Comparison of ENCODE assay signal across 8 mouse cellular contexts in genomic region chr8:120071684-120072083, GRCm38 (mm10). TPM values are rescaled to one million over a fixed set of nuclear protein-coding genes. Genes with fewer than 3 reads are reported as not detected.
DNase-seq lines count a peak whose midpoint lies in the region; ATAC-seq and TF ChIP-seq lines count a peak whose summit lies in the region.

No protein-coding gene starts in this region.

- peak; percentile 71; the same call in 1 of the 2 replicates for ATAC-seq in embryonic facial prominence, embryonic 13.5 days (ENCODE audit: insufficient number of reproducible peaks, insufficient read depth, low FRiP score, low TSS enrichment, low read depth)
- ATAC-seq in kidney, embryonic 14.5 days (ENCODE audit: low FRiP score, low TSS enrichment) = peak; percentile 72; the same call in 1 of the 2 replicates
- peak; percentile 73 for ATAC-seq in limb, embryonic 13.5 days (ENCODE audit: low FRiP score, low read depth)
- peak; percentile 66; the same call in 1 of the 2 replicates for ATAC-seq in midbrain, postnatal 0 days (ENCODE audit: low FRiP score)

- peaks cover 6% of the 10 kb centered on the region for H3K27me3 ChIP-seq in C2C12 (ENCODE audit: control insufficient read depth, insufficient read depth, insufficient read length)
- H3K27me3 ChIP-seq in embryonic facial prominence, embryonic 13.5 days = no peaks in the 10 kb centered on the region
- no peaks in the 10 kb centered on the region for H3K27me3 ChIP-seq in kidney, embryonic 14.5 days (ENCODE audit: control insufficient read depth, insufficient read depth, low read length)
- H3K27me3 ChIP-seq in limb, embryonic 13.5 days = no peaks in the 10 kb centered on the region
- H3K27me3 ChIP-seq in midbrain, postnatal 0 days (ENCODE audit: insufficient read depth, low read length) = no peaks in the 10 kb centered on the region

- no peaks in the 10 kb centered on the region for H3K9me3 ChIP-seq in embryonic facial prominence, embryonic 13.5 days
- no peaks in the 10 kb centered on the region for H3K9me3 ChIP-seq in kidney, embryonic 14.5 days (ENCODE audit: control insufficient read depth, low read length)
- no peaks in the 10 kb centered on the region for H3K9me3 ChIP-seq in limb, embryonic 13.5 days
- no peaks in the 10 kb centered on the region for H3K9me3 ChIP-seq in midbrain, postnatal 0 days (ENCODE audit: low read length)

- H3K4me1 ChIP-seq in bone marrow, adult 2 months (ENCODE audit: control insufficient read depth, insufficient read depth, low read length) = no peaks in the 10 kb centered on the region; the same call in 1 of the 2 replicates
- H3K4me1 ChIP-seq in embryonic facial prominence, embryonic 13.5 days = peaks cover 28% of the 10 kb centered on the region
- peaks cover 19% of the 10 kb centered on the region for H3K4me1 ChIP-seq in kidney, embryonic 14.5 days (ENCODE audit: control insufficient read depth, insufficient read depth, low read length)
- peaks cover 22% of the 10 kb centered on the region for H3K4me1 ChIP-seq in limb, embryonic 13.5 days
- H3K4me1 ChIP-seq in midbrain, postnatal 0 days (ENCODE audit: insufficient read depth, low read length) = no peaks in the 10 kb centered on the region

- H3K4me3 ChIP-seq in C2C12 (ENCODE audit: insufficient read depth, poor library complexity, severe bottlenecking) = no peak overlapping the region
- H3K4me3 ChIP-seq in bone marrow, adult 2 months (replicated peaks; ENCODE audit: control insufficient read depth, low read depth, low read length) = no peak overlapping the region
- no peak overlapping the region for H3K4me3 ChIP-seq in embryonic facial prominence, embryonic 13.5 days
- no peak overlapping the region for H3K4me3 ChIP-seq in kidney, embryonic 14.5 days (ENCODE audit: low read length)
- no peak overlapping the region for H3K4me3 ChIP-seq in limb, embryonic 13.5 days
- H3K4me3 ChIP-seq in midbrain, postnatal 0 days (ENCODE audit: low read depth, low read length) = no peak overlapping the region

- no peaks in the 10 kb centered on the region for H3K79me3 ChIP-seq in C2C12 (ENCODE audit: low read depth)

- peak; percentile 85 for DNase-seq in heart, adult 8-10 months (ENCODE audit: low spot score)
- peak; percentile 80 for DNase-seq in midbrain, postnatal 0 days (ENCODE audit: low spot score)
- peak; percentile 24 to 41 for DNase-seq in spleen, postnatal 36 days (ENCODE audit: low spot score in 2 of 2)

- no peak overlapping the region for H3ac ChIP-seq in C2C12 (ENCODE audit: control insufficient read depth, insufficient read length, low read depth)

- no peak overlapping the region for H3K4me2 ChIP-seq in embryonic facial prominence, embryonic 13.5 days
- H3K4me2 ChIP-seq in kidney, embryonic 14.5 days (replicated peaks; ENCODE audit: low read depth, low read length) = no peak overlapping the region
- H3K4me2 ChIP-seq in limb, embryonic 13.5 days (replicated peaks) = no peak overlapping the region
- H3K4me2 ChIP-seq in midbrain, postnatal 0 days (ENCODE audit: low read depth, low read length, poor library complexity, severe bottlenecking) = no peak overlapping the region

- no peak overlapping the region for H3K27ac ChIP-seq in bone marrow, adult 2 months (ENCODE audit: control insufficient read depth, insufficient read depth, low read depth, low read length, poor library complexity)
- no peak overlapping the region for H3K27ac ChIP-seq in embryonic facial prominence, embryonic 13.5 days
- peak overlapping the region; percentile 4; the same call in 1 of the 2 replicates for H3K27ac ChIP-seq in kidney, embryonic 14.5 days (ENCODE audit: low read depth, low read length)
- H3K27ac ChIP-seq in limb, embryonic 13.5 days = no peak overlapping the region
- no peak overlapping the region for H3K27ac ChIP-seq in midbrain, postnatal 0 days (ENCODE audit: low read depth, low read length)

- no peaks in the 10 kb centered on the region for H3K79me2 ChIP-seq in C2C12 (ENCODE audit: control insufficient read depth, insufficient read depth)

- WGBS in bone marrow, adult 2 months = 23% methylated on average over 4 of the region's 4 CpGs
- 26% methylated on average over 4 of the region's 4 CpGs for WGBS in embryonic facial prominence, embryonic 13.5 days
- 25% methylated on average over 4 of the region's 4 CpGs for WGBS in kidney, embryonic 14.5 days
- WGBS in limb, embryonic 13.5 days = 29% methylated on average over 4 of the region's 4 CpGs
- WGBS in midbrain, postnatal 0 days = 27% methylated on average over 4 of the region's 4 CpGs

- peak; percentile 89 for TF ChIP-seq CTCF in C2C12 (IDR thresholded peaks at IDR 0.05; ENCODE audit: control insufficient read depth, insufficient read depth, insufficient read length)
- TF ChIP-seq CTCF in bone marrow, adult 2 months (IDR thresholded peaks at IDR 0.05; ENCODE audit: control insufficient read depth, insufficient read depth, low read length) = peak; percentile 89
- peak; percentile 95 for TF ChIP-seq CTCF in midbrain, postnatal 0 days (IDR thresholded peaks at IDR 0.05)

- no peak overlapping the region for H3K9ac ChIP-seq in embryonic facial prominence, embryonic 13.5 days
- H3K9ac ChIP-seq in kidney, embryonic 14.5 days (ENCODE audit: low read depth, low read length) = no peak overlapping the region
- H3K9ac ChIP-seq in limb, embryonic 13.5 days = no peak overlapping the region
- no peak overlapping the region for H3K9ac ChIP-seq in midbrain, postnatal 0 days (replicated peaks; ENCODE audit: low read length, poor library complexity, severe bottlenecking)

- H3K36me3 ChIP-seq in C2C12 (ENCODE audit: control insufficient read depth, insufficient read depth) = no peaks in the 10 kb centered on the region
- H3K36me3 ChIP-seq in embryonic facial prominence, embryonic 13.5 days = no peaks in the 10 kb centered on the region
- no peaks in the 10 kb centered on the region for H3K36me3 ChIP-seq in kidney, embryonic 14.5 days (ENCODE audit: control insufficient read depth, insufficient read depth, low read length)
- H3K36me3 ChIP-seq in limb, embryonic 13.5 days = no peaks in the 10 kb centered on the region
- H3K36me3 ChIP-seq in midbrain, postnatal 0 days (ENCODE audit: insufficient read depth, low read length) = no peaks in the 10 kb centered on the region

- TF ChIP-seq POLR2A in bone marrow, adult 2 months (IDR thresholded peaks at IDR 0.05; ENCODE audit: borderline replicate concordance, control insufficient read depth, low read depth, low read length) = no peak

TF ChIP-seq in C2C12, 6 proteins besides CTCF, POLR2A, EP300 and RAD21:
- TF ChIP-seq MAX (IDR thresholded peaks at IDR 0.05) (no peak), USF1 (IDR thresholded peaks at IDR 0.05; ENCODE audit: low read depth) (no peak)

RNA-seq across cellular contexts. Expression of gene Zdhhc7, which starts 29.6 kb away (rescaled TPM):
- polyA plus RNA-seq in C2C12 (2012; fragmentation: generic; extraction: Trizol) = 32.4 TPM
- 8.6 and 18.7 TPM in 2 replicates for polyA plus RNA-seq in bone marrow, adult 2 months (2011; ENCODE audit: insufficient read depth, insufficient read length, low replicate concordance, missing spikeins)
- polyA plus RNA-seq in embryonic facial prominence, embryonic 13.5 days (2015; fragmentation: Nextera tagmentation; extraction: Ambion mirVana) = 31.2 and 36.0 TPM in 2 replicates
- 10 to 100 TPM; 33.5 to 40.0 (median 34.3) TPM for total RNA-seq in heart, adult 8-10 months (2022)
- 20.4 and 31.0 TPM in 2 replicates for polyA plus RNA-seq in kidney, embryonic 14.5 days (2014; fragmentation: Nextera tagmentation; extraction: Ambion mirVana)
- 31.6 and 32.8 TPM in 2 replicates for polyA plus RNA-seq in limb, embryonic 13.5 days (2015; fragmentation: Nextera tagmentation; extraction: Ambion mirVana)
- 34.1 and 40.8 TPM in 2 replicates for total RNA-seq in midbrain, postnatal 0 days (2014; rRNA removed)
- polyA plus RNA-seq in midbrain, postnatal 0 days (2015; fragmentation: Nextera tagmentation; extraction: Ambion mirVana) = 23.9 and 24.6 TPM in 2 replicates

RNA-seq across cellular contexts. Expression of gene 6430548M08Rik, which starts 42.3 kb away (rescaled TPM):
- polyA plus RNA-seq in C2C12 (2012; fragmentation: generic; extraction: Trizol) = 3.5 TPM
- polyA plus RNA-seq in bone marrow, adult 2 months (2011; ENCODE audit: insufficient read depth, insufficient read length, low replicate concordance, missing spikeins) = 30.4 and 78.7 TPM in 2 replicates
- polyA plus RNA-seq in embryonic facial prominence, embryonic 13.5 days (2015; fragmentation: Nextera tagmentation; extraction: Ambion mirVana) = 3.7 and 3.8 TPM in 2 replicates
- total RNA-seq in heart, adult 8-10 months (2022) = 10 to 100 TPM; 17.5 to 27.7 (median 22.0) TPM
- polyA plus RNA-seq in kidney, embryonic 14.5 days (2014; fragmentation: Nextera tagmentation; extraction: Ambion mirVana) = 2.4 and 3.9 TPM in 2 replicates
- polyA plus RNA-seq in limb, embryonic 13.5 days (2015; fragmentation: Nextera tagmentation; extraction: Ambion mirVana) = 3.3 and 3.4 TPM in 2 replicates
- total RNA-seq in midbrain, postnatal 0 days (2014; rRNA removed) = 69.7 and 71.1 TPM in 2 replicates
- polyA plus RNA-seq in midbrain, postnatal 0 days (2015; fragmentation: Nextera tagmentation; extraction: Ambion mirVana) = 38.3 and 40.5 TPM in 2 replicates

Comparison
In these comparisons a context has a peak if more than half of its experiments do, and no peak if none do; other contexts are left out.
1. DNase-seq: peak in every context shown above with its lines; median percentile 85 in heart, adult 8-10 months; 80 in midbrain, postnatal 0 days; 32 in spleen, postnatal 36 days.